Mouse (Mus musculus): Measurements from ENCODE around the gene Cacna1d.

The Cacna1d gene

DNA sequence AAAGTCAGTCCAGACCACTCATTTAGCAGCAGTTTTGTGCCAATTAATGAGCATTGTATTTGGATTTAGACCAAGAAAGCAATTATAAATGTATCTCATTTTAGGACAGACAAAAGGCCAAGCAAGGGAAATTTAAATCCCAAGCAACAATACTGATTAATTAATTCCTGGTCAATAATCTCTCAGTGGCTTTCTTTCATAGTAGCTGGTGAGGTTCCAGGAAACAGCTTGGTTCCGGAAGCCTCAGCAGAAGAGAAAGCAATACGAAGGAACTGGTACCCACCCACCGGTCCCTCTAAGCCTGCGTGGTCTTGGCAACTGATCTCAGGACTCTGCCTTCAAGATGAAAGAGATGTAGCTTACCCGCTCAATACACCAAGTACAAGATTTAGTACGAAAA, 319.7 kb downstream of the Cacna1d start:
- TF ChIP-seq GATA4 (IDR thresholded peaks at IDR 0.05; ENCODE audit: insufficient replicate concordance, low read length) = no peak

DNA sequence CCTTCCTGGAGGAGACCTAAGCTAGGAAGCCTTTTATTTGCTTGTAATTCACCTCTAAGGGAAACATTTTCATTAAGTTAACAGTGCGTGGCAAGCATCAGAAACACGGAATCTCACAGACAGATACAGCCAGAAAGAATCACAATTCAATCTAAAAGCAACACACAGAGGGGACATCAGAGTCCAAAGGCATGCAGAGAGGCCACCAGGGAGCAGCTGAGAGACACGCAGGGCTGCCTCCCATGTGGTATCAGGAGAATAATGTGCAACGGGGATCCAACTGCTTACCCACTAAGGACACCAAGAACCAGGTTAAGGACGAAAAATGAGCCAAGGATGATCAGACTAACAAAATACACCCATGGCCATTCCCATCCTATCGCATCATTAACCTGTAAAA, 320.2 kb downstream of the Cacna1d start:
- no peak for TF ChIP-seq GATA4 (IDR thresholded peaks at IDR 0.05; ENCODE audit: insufficient replicate concordance, low read length)

DNA sequence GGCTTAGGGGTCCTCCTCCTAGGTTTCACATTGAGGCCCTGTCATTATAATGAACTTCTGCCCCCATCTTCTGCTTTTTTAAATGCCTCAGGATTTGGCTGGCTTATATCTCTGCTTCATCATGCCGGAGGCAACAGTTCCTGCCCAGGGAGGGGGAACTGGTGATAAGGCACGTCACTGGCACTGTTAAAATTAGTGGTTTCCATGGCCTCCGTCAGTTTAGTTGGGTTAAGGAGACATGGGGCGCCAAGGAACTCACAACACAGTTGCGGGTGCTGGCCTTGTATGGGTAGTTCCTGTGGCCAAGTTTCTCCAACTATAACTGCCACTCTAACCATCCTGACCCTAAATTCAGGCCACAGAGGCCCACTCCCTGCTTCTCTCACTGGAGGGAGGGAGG, 321.8 kb downstream of the Cacna1d start:
- no peak for TF ChIP-seq GATA4 (IDR thresholded peaks at IDR 0.05; ENCODE audit: insufficient replicate concordance, low read length)

- TF ChIP-seq GATA4 (IDR thresholded peaks at IDR 0.05; ENCODE audit: insufficient replicate concordance, low read length) = no peak
Observed at GRCm38 (mm10) chr14:30168902-30169301, 322.4 kb downstream of the Cacna1d start.

GRCm38 (mm10) chr14:30168387-30168786, 322.9 kb downstream of the Cacna1d start:
- TF ChIP-seq GATA4 (IDR thresholded peaks at IDR 0.05; ENCODE audit: insufficient replicate concordance, low read length) = no peak

DNA sequence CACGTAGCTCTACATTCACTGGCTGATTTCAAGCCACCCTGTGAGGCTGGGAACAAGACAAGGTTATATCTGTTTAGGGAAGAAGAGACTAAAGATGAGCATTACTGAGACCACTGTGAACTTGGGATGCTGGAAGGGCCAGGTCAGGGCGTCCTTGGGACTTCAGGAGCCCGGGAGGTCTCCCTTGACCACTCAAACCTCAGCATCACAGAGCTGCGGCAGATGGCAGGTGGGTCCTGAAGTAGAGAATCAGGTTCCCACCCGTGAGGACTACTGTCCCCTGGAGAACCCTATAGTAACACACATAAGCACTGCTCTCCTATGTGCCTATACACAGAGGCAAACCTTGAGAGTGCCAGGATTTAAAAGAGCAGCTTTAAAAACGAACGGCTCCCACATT, 323.6 kb downstream of the Cacna1d start:
- TF ChIP-seq GATA4 (IDR thresholded peaks at IDR 0.05; ENCODE audit: insufficient replicate concordance, low read length) = no peak

GRCm38 (mm10) chr14:30166036-30166435, 325.2 kb downstream of the Cacna1d start:
- TF ChIP-seq GATA4 (IDR thresholded peaks at IDR 0.05; ENCODE audit: insufficient replicate concordance, low read length) = no peak

- no peak for TF ChIP-seq GATA4 (IDR thresholded peaks at IDR 0.05; ENCODE audit: insufficient replicate concordance, low read length)
Observed at GRCm38 (mm10) chr14:30163733-30164708, 327.2 kb downstream of the Cacna1d start.

- TF ChIP-seq GATA4 (IDR thresholded peaks at IDR 0.05; ENCODE audit: insufficient replicate concordance, low read length) = no peak
Observed at GRCm38 (mm10) chr14:30147774-30148173, 343.5 kb downstream of the Cacna1d start.

GRCm38 (mm10) chr14:30138379-30138964, 352.8 kb downstream of the Cacna1d start:
- TF ChIP-seq GATA4 (IDR thresholded peaks at IDR 0.05; ENCODE audit: insufficient replicate concordance, low read length) = no peak

- TF ChIP-seq GATA4 (IDR thresholded peaks at IDR 0.05; ENCODE audit: insufficient replicate concordance, low read length) = no peak
Observed at GRCm38 (mm10) chr14:30137961-30138360, 353.3 kb downstream of the Cacna1d start.

- TF ChIP-seq GATA4 (IDR thresholded peaks at IDR 0.05; ENCODE audit: insufficient replicate concordance, low read length) = no peak
Observed at GRCm38 (mm10) chr14:30136965-30137364, 354.3 kb downstream of the Cacna1d start.

DNA sequence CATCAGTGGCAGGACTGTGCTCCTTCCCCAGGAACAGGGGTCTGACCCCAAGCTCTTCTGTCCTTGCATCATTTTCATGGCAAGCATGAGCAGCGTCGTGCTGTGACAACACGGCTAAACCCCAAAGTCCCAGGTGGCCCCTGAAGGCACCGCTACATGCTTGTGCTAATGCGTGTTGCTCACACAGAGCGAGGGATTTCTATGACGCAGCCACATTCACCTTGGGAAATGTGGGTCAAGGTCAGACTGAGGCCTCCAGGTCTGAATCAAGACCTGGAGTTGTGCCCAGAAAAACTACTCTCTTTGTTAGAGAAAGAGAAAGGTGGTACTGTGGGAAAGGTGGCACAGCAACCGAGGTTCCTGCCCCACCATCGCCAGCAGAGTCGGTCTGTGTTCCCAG, 355.9 kb downstream of the Cacna1d start:
- no peak for TF ChIP-seq GATA4 (IDR thresholded peaks at IDR 0.05; ENCODE audit: insufficient replicate concordance, low read length)

- no peak for TF ChIP-seq GATA4 (IDR thresholded peaks at IDR 0.05; ENCODE audit: insufficient replicate concordance, low read length)
Observed at GRCm38 (mm10) chr14:30133684-30134083, 357.6 kb downstream of the Cacna1d start.

DNA sequence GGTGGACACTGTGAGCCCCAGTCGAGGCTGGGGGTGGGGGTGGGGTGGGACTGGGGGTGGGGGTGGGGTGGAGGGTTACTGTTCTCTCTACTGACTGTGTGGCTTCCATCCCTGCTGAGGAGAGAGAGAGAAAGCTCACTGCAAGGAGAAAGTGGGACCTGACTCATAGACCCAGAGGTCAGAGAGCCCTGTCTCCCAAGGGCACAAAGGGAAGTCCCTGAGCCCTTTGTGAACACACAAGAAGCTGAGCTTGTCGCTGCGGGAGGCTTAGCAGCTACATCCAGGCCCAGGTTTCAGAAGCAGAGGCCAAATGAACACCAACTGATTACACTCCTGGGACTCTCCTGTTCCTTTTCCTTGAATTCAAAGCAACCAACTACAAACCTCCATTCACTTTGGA, 360.0 kb downstream of the Cacna1d start:
- no peak for TF ChIP-seq GATA4 (IDR thresholded peaks at IDR 0.05; ENCODE audit: insufficient replicate concordance, low read length)

- no peak for TF ChIP-seq GATA4 (IDR thresholded peaks at IDR 0.05; ENCODE audit: insufficient replicate concordance, low read length)
Observed at GRCm38 (mm10) chr14:30130092-30130491, 361.2 kb downstream of the Cacna1d start.
